Mouse (Mus musculus) liver, adult 2 months (tissue): ENCODE measurements around the gene Klf2. TPM values are rescaled to one million over a fixed set of nuclear protein-coding genes. Genes with fewer than 3 reads are reported as not detected.

Experiments
- DNase-seq: peaks from one replicate; pipeline ENCODE4 v3.0.0-alpha.2; 2011; ENCODE audit warnings: low read depth, low spot score; ENCODE audit errors: extremely low read depth
- H3K27ac ChIP-seq: fragments of 200-500 bp; replicated peaks from 2 replicates; pipeline ENCODE4 v1.5.1; 2012; ENCODE audit warnings: low read depth, mild to moderate bottlenecking, control low read depth, inconsistent platforms, low read length; ENCODE audit not compliant: insufficient read depth
- H3K27me3 ChIP-seq: fragments of 200-500 bp; 2 replicates; pipeline ENCODE4 v1.6.1; 2012; ENCODE audit warnings: mild to moderate bottlenecking, moderate library complexity, low read length, inconsistent platforms; ENCODE audit not compliant: control insufficient read depth, insufficient read depth
- H3K36me3 ChIP-seq: fragments of 200-500 bp; 2 replicates; pipeline ENCODE4 v1.6.1; 2012; ENCODE audit warnings: low read length, inconsistent platforms; ENCODE audit not compliant: control insufficient read depth, insufficient read depth
- H3K4me1 ChIP-seq: fragments of 200-500 bp; 2 replicates; pipeline ENCODE4 v1.6.1; 2011; ENCODE audit warnings: low read length; ENCODE audit not compliant: control insufficient read depth, insufficient read depth
- H3K4me3 ChIP-seq: fragments of 200-500 bp; 2 replicates; pipeline ENCODE4 v1.5.1; 2011; ENCODE audit warnings: low read depth, mild to moderate bottlenecking, control low read depth, low read length, moderate library complexity; ENCODE audit not compliant: insufficient read depth
- H3K79me2 ChIP-seq: fragments of 200-500 bp; 2 replicates; pipeline ENCODE4 v1.6.1; 2012; ENCODE audit warnings: inconsistent platforms, mild to moderate bottlenecking, low read length, moderate library complexity; ENCODE audit not compliant: control insufficient read depth, insufficient read depth
- H3K9ac ChIP-seq: fragments of 200-500 bp; 2 replicates; pipeline ENCODE4 v1.6.1; 2012; ENCODE audit warnings: low read depth, mild to moderate bottlenecking, control low read depth, inconsistent platforms, low read length
- CTCF ChIP-seq: fragments of 200-500 bp; IDR thresholded peaks from 2 replicates; pipeline ENCODE4 v1.5.1; 2011; ENCODE audit warnings: low read depth, low read length, control low read depth
- POLR2A ChIP-seq: fragments of 200-500 bp; IDR thresholded peaks from 2 replicates; pipeline ENCODE4 v1.6.1; 2011; ENCODE audit warnings: low read length, control low read depth; ENCODE audit not compliant: insufficient read depth; ENCODE audit errors: extremely low read depth
- WGBS: fragments of 180-500 bp; shearing (Covaris S2); methylation state at CpG from one replicate; pipeline ENCODE4 v1.1.7; 2018; 5-methylcytosine and 5-hydroxymethylcytosine counted together
- polyA plus RNA-seq: library from polyadenylated mRNA; depleted of rRNA; stranded (reverse); fragments of >200 nt; gene quantifications from 2 replicates; pipeline ENCODE4 v1.2.3, GENCODE M21; 2012
- total RNA-seq: library from RNA; depleted of rRNA; stranded (reverse); fragments of >200 nt; gene quantifications from 2 replicates; pipeline ENCODE4 v1.2.3, GENCODE M21; 2014

The Klf2 gene
- total and polyA plus RNA-seq, 2 experiments: 2.8 to 6.0 TPM

GRCm38 (mm10) chr8:72329116-72329515 lies 10.3 kb downstream of the Klf2 start:
- WGBS: 88% methylated on average over 3 of the region's 3 CpGs
- TF ChIP-seq CTCF (no peak), POLR2A (no peak)
- Histone ChIP-seq H3K27me3 (no peaks in the 10 kb centered on the region), H3K4me3 (no peak overlapping the region), H3K79me2 (no peaks in the 10 kb centered on the region), H3K4me1 (no peaks in the 10 kb centered on the region), H3K36me3 (no peaks in the 10 kb centered on the region), H3K27ac (no peak overlapping the region), H3K9ac (no peak overlapping the region)
- DNase-seq: no peak

GRCm38 (mm10) chr8:72330806-72331516 lies 12.1 kb downstream of the Klf2 start:
- no peak overlapping the region for H3K9ac ChIP-seq
- no peak for DNase-seq

GRCm38 (mm10) chr8:72331631-72332030 lies 12.8 kb downstream of the Klf2 start:
- H3K9ac ChIP-seq: no peak overlapping the region
- DNase-seq: no peak
- no peak overlapping the region for H3K27ac ChIP-seq

More at GRCm38 (mm10) chr8:72330806-72331516, 12.1 kb downstream of the Klf2 start:
- Histone ChIP-seq H3K36me3 (no peaks in the 10 kb centered on the region), H3K79me2 (no peaks in the 10 kb centered on the region), H3K27ac (no peak overlapping the region), H3K4me3 (no peak overlapping the region), H3K4me1 (no peaks in the 10 kb centered on the region), H3K27me3 (no peaks in the 10 kb centered on the region)
- TF ChIP-seq POLR2A (no peak), CTCF (no peak)
- 86% methylated on average over 6 of the region's 6 CpGs for WGBS

GRCm38 (mm10) chr8:72333429-72334143 lies 14.8 kb downstream of the Klf2 start:
- no peaks in the 10 kb centered on the region for H3K27me3 ChIP-seq
- no peak overlapping the region for H3K4me3 ChIP-seq
- H3K9ac ChIP-seq: no peak overlapping the region
- TF ChIP-seq POLR2A (no peak), CTCF (no peak)
- 81% methylated on average over 3 of the region's 3 CpGs for WGBS
- DNase-seq: no peak
- H3K79me2 ChIP-seq: no peaks in the 10 kb centered on the region
- no peaks in the 10 kb centered on the region for H3K36me3 ChIP-seq
- H3K4me1 ChIP-seq: peaks cover 4% of the 10 kb centered on the region
- no peak overlapping the region for H3K27ac ChIP-seq

More at GRCm38 (mm10) chr8:72331631-72332030, 12.8 kb downstream of the Klf2 start:
- Histone ChIP-seq H3K4me3 (no peak overlapping the region), H3K36me3 (no peaks in the 10 kb centered on the region), H3K4me1 (no peaks in the 10 kb centered on the region), H3K79me2 (no peaks in the 10 kb centered on the region), H3K27me3 (no peaks in the 10 kb centered on the region)
- no peak for TF ChIP-seq POLR2A
- no peak for TF ChIP-seq CTCF
- 87% methylated on average over 4 of the region's 4 CpGs for WGBS

- H3K36me3 ChIP-seq: no peaks in the 10 kb centered on the region
- no peak for TF ChIP-seq CTCF
- TF ChIP-seq POLR2A: no peak
- H3K27me3 ChIP-seq: no peaks in the 10 kb centered on the region
- H3K9ac ChIP-seq: no peak overlapping the region
- H3K79me2 ChIP-seq: no peaks in the 10 kb centered on the region
- H3K4me1 ChIP-seq: peaks cover 4% of the 10 kb centered on the region
- no peak for DNase-seq
- WGBS: 89% methylated on average over 4 of the region's 4 CpGs
- H3K27ac ChIP-seq: no peak overlapping the region
- H3K4me3 ChIP-seq: no peak overlapping the region
Measured at GRCm38 (mm10) chr8:72334144-72334641, 15.4 kb downstream of the Klf2 start.

- DNase-seq: no peak
- no peaks in the 10 kb centered on the region for H3K27me3 ChIP-seq
- TF ChIP-seq POLR2A: no peak
- no peak for TF ChIP-seq CTCF
- 30% methylated on average over 2 of the region's 2 CpGs for WGBS
- no peak overlapping the region for H3K4me3 ChIP-seq
- peaks cover 8% of the 10 kb centered on the region for H3K36me3 ChIP-seq
- H3K79me2 ChIP-seq: no peaks in the 10 kb centered on the region
- H3K4me1 ChIP-seq: peaks cover 4% of the 10 kb centered on the region
- H3K27ac ChIP-seq: no peak overlapping the region
- H3K9ac ChIP-seq: no peak overlapping the region
Measured at GRCm38 (mm10) chr8:72336273-72336672, 17.4 kb downstream of the Klf2 start.
